Mouse (Mus musculus): ENCODE measurements around the gene Morn3. TPM values are rescaled to one million over a fixed set of nuclear protein-coding genes. Genes with fewer than 3 reads are reported as not detected.
A peak's percentile ranks its signal among the peaks of the same experiment; 100 is the strongest.

Morn3 gene
- polyA plus RNA-seq, 1 experiment from 2014 or later: 0.57 TPM

DNA sequence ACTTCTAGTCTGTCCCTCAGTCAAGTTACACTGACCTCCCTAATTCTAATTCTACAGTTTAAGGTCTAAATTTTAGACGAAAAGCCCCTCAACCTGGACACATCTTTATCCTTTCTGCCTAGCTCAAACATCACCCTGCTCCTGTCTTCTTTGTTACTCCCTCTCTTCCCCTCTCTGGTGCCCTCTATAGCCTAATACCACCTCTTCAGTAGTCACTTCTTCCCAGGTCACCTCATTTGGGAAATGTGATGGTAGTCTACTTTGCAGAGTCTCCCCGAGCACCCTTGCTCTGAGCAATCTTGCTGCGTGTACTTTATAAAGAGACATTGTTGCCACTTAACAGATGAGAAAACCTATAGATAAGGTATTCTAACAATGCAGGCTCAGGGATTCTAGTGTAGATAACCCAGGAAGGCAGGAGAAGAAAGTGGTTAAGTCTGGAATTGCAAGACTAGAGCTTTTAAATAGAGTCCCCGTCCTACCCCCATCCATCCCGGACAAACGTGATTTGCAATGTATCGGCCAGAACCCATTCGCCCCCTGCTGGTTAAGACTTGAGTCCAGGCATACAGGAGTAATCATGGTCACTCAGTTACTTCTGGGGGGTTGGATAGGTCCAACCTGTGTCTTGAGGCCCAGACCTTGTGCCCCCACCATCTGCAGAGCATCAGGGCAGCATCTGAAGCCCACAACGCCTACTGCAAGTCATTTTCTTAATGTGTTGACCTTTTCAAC lies 1.1 kb downstream of the Morn3 start:
- ATAC-seq: peak; percentile 66
- 28% methylated on average over 9 of the region's 9 CpGs for WGBS

GRCm38 (mm10) chr5:123043856-123044255 lies 3.0 kb downstream of the Morn3 start:
- Histone ChIP-seq H3K27ac (ENCODE audit: low read length) (no peak overlapping the region), H3K27me3 (replicated peaks; ENCODE audit: control insufficient read depth, insufficient read depth, low read length) (no peaks in the 10 kb centered on the region), H3K9ac (ENCODE audit: low read depth, low read length) (no peak overlapping the region), H3K9me3 (ENCODE audit: control insufficient read depth, low read length) (no peaks in the 10 kb centered on the region), H3K4me1 (ENCODE audit: control insufficient read depth, insufficient read depth, low read length) (peaks cover 4% of the 10 kb centered on the region; the same call in 1 of the 2 replicates), H3K36me3 (ENCODE audit: control insufficient read depth, insufficient read depth, low read length) (no peaks in the 10 kb centered on the region), H3K4me2 (ENCODE audit: low read depth, low read length) (no peak overlapping the region), H3K4me3 (ENCODE audit: low read length) (no peak overlapping the region)
- no peak for ATAC-seq
- 27% methylated on average over 7 of the region's 7 CpGs for WGBS

More for the DNA sequence above, 1.1 kb downstream of the Morn3 start:
- Histone ChIP-seq H3K27ac (ENCODE audit: low read length) (no peak overlapping the region), H3K9ac (ENCODE audit: low read depth, low read length) (no peak overlapping the region), H3K9me3 (ENCODE audit: control insufficient read depth, low read length) (no peaks in the 10 kb centered on the region), H3K4me3 (ENCODE audit: low read length) (no peak overlapping the region), H3K4me2 (ENCODE audit: low read depth, low read length) (no peak overlapping the region), H3K4me1 (ENCODE audit: control insufficient read depth, insufficient read depth, low read length) (peaks cover 8% of the 10 kb centered on the region), H3K36me3 (ENCODE audit: control insufficient read depth, insufficient read depth, low read length) (no peaks in the 10 kb centered on the region), H3K27me3 (replicated peaks; ENCODE audit: control insufficient read depth, insufficient read depth, low read length) (no peaks in the 10 kb centered on the region)

- 55% methylated on average over 7 of the region's 7 CpGs for WGBS
These were observed 6.0 kb downstream of the Morn3 start for GRCm38 (mm10) chr5:123040796-123041195.

DNA sequence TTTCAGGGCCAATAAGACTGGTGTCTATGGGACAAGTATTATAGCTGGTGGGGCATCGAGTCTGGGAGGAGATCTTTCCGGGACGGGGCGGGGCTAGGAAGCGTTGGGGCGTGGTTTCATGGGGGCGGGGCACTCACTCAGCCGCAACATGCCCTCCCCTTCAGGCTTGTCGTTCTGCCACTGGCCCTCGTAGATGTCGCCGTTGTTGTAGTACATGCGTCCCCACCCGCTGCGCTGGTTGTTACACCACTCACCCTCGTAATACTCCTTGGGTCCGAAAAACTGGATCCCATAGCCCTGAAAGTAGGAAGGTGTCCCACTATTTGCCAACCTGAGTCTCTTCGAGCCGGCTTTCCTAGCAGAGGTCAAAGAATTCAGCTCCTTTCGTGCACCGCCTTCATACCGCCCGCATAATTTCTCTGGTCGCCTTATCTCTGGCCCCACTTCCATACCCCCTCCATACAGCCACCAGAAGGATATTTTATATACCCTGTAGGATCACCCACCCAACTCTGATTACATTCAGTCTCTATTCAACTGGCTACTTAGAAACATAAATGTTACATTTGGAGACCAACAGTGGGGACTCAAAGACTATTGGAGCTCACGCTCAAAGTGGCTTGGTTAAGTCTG lies 7.6 kb downstream of the Morn3 start:
- no peaks in the 10 kb centered on the region for H3K27me3 ChIP-seq (replicated peaks; ENCODE audit: control insufficient read depth, insufficient read depth, low read length)
- H3K9ac ChIP-seq (ENCODE audit: low read depth, low read length): peak overlapping the region; percentile 61
- H3K4me1 ChIP-seq (ENCODE audit: control insufficient read depth, insufficient read depth, low read length): peaks cover 14% of the 10 kb centered on the region
- ATAC-seq: peak; percentile 70
- H3K9me3 ChIP-seq (ENCODE audit: control insufficient read depth, low read length): no peaks in the 10 kb centered on the region
- peak overlapping the region; percentile 45 for H3K4me3 ChIP-seq (ENCODE audit: low read length)
- H3K4me2 ChIP-seq (ENCODE audit: low read depth, low read length): peak overlapping the region; percentile 66
- H3K36me3 ChIP-seq (ENCODE audit: control insufficient read depth, insufficient read depth, low read length): no peaks in the 10 kb centered on the region
- whole genome bisulfite sequencing: 5% methylated on average over 25 of the region's 25 CpGs
- H3K27ac ChIP-seq (ENCODE audit: low read length): peak overlapping the region; percentile 36; the same call in 1 of the 2 replicates

More at GRCm38 (mm10) chr5:123040796-123041195, 6.0 kb downstream of the Morn3 start:
- Histone ChIP-seq H3K4me3 (ENCODE audit: low read length) (no peak overlapping the region), H3K27ac (ENCODE audit: low read length) (peak overlapping the region; percentile 26; the same call in 1 of the 2 replicates), H3K27me3 (replicated peaks; ENCODE audit: control insufficient read depth, insufficient read depth, low read length) (no peaks in the 10 kb centered on the region), H3K4me2 (ENCODE audit: low read depth, low read length) (no peak overlapping the region), H3K9me3 (ENCODE audit: control insufficient read depth, low read length) (no peaks in the 10 kb centered on the region), H3K4me1 (ENCODE audit: control insufficient read depth, insufficient read depth, low read length) (peaks cover 12% of the 10 kb centered on the region), H3K36me3 (ENCODE audit: control insufficient read depth, insufficient read depth, low read length) (no peaks in the 10 kb centered on the region), H3K9ac (ENCODE audit: low read depth, low read length) (0 out of 2 replicates have a peak overlapping the region, but pooled peaks have one; percentile 16)
- no peak for ATAC-seq

DNA sequence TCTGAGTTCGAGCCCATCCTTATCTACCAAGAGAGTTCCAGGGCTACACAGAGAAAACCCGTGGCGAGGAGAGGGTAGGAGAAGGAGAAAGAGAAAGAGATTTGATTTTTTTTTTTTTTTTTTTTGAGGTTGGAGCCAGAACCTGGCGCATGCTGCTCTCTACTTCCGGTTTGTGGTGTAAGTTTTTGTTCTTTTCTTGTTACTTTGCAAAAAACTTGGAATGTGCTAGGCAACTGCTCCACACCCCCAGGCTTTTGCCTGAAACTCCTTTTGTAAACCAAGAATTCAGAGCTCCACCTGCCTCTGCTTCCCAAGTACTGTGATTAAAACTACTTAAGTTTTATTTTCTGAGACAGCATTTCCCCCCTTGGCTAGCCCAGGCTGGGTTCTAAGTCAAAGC lies 8.7 kb downstream of the Morn3 start:
- Histone ChIP-seq H3K27me3 (replicated peaks; ENCODE audit: control insufficient read depth, insufficient read depth, low read length) (no peaks in the 10 kb centered on the region), H3K9me3 (ENCODE audit: control insufficient read depth, low read length) (no peaks in the 10 kb centered on the region), H3K4me3 (ENCODE audit: low read length) (no peak overlapping the region), H3K36me3 (ENCODE audit: control insufficient read depth, insufficient read depth, low read length) (no peaks in the 10 kb centered on the region), H3K4me1 (ENCODE audit: control insufficient read depth, insufficient read depth, low read length) (peaks cover 14% of the 10 kb centered on the region), H3K9ac (ENCODE audit: low read depth, low read length) (no peak overlapping the region), H3K4me2 (ENCODE audit: low read depth, low read length) (no peak overlapping the region), H3K27ac (ENCODE audit: low read length) (no peak overlapping the region)
- no peak for ATAC-seq
- WGBS: 83% methylated on average over 5 of the region's 5 CpGs

DNA sequence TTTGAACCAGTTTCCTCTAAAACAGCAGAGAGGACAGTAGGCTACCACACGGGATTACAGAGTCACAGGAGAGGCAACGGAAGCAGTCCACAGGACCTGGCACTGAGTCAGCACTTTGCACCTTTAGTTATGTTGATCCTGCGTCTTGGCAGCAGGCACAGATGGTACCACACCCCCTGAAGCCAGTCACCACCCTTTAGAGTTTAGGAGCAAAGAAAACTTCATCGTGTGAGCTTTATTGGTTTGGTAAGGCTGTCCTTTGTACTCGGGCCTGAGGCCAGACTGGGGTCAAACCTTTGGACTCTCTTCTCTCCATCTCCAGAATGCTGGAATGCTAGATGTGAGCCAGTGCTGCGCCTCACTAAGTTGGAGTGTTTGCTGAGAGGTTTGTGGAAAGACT lies 11.3 kb downstream of the Morn3 start:
- Histone ChIP-seq H3K9me3 (ENCODE audit: control insufficient read depth, low read length) (0 out of 2 replicates have a peak, but pooled peaks cover 3% of the 10 kb centered on the region), H3K27ac (ENCODE audit: low read length) (peak overlapping the region; percentile 78), H3K27me3 (replicated peaks; ENCODE audit: control insufficient read depth, insufficient read depth, low read length) (no peaks in the 10 kb centered on the region), H3K36me3 (ENCODE audit: control insufficient read depth, insufficient read depth, low read length) (0 out of 2 replicates have a peak, but pooled peaks cover 2% of the 10 kb centered on the region), H3K4me3 (ENCODE audit: low read length) (no peak overlapping the region), H3K4me1 (ENCODE audit: control insufficient read depth, insufficient read depth, low read length) (peaks cover 14% of the 10 kb centered on the region), H3K4me2 (ENCODE audit: low read depth, low read length) (0 out of 2 replicates have a peak overlapping the region, but pooled peaks have one; percentile 20), H3K9ac (ENCODE audit: low read depth, low read length) (no peak overlapping the region)
- ATAC-seq: peak; percentile 87
- WGBS: 26% methylated on average over 6 of the region's 6 CpGs

DNA sequence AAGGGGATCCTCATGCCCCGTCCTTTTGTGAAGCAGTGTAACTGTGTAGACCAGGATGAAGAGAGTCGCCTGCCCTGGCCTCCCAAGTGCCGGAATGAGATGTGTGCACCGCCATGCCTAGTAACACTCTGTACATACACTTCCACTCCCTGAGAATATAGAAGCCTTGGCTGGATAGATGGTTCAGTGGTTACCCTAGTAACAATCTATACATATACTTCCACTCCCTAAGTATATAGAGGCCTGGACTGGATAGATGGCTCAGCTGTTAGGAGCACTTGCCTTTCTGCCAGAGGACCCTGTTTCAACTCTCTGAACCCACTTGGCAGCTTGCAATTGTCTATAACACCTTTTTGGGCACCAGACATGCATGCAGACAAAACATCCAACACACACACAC lies 11.7 kb downstream of the Morn3 start:
- 86% methylated on average over 4 of the region's 4 CpGs for WGBS
- Histone ChIP-seq H3K4me3 (ENCODE audit: low read length) (no peak overlapping the region), H3K9me3 (ENCODE audit: control insufficient read depth, low read length) (0 out of 2 replicates have a peak, but pooled peaks cover 3% of the 10 kb centered on the region), H3K36me3 (ENCODE audit: control insufficient read depth, insufficient read depth, low read length) (0 out of 2 replicates have a peak, but pooled peaks cover 2% of the 10 kb centered on the region), H3K27me3 (replicated peaks; ENCODE audit: control insufficient read depth, insufficient read depth, low read length) (no peaks in the 10 kb centered on the region), H3K4me2 (ENCODE audit: low read depth, low read length) (peak overlapping the region; percentile 20; the same call in 1 of the 2 replicates), H3K9ac (ENCODE audit: low read depth, low read length) (no peak overlapping the region), H3K27ac (ENCODE audit: low read length) (peak overlapping the region; percentile 78), H3K4me1 (ENCODE audit: control insufficient read depth, insufficient read depth, low read length) (peaks cover 14% of the 10 kb centered on the region)
- peak; percentile 56 for ATAC-seq

GRCm38 (mm10) chr5:123033646-123034160 lies 13.1 kb downstream of the Morn3 start:
- H3K4me3 ChIP-seq (ENCODE audit: low read length): no peak overlapping the region
- no peak overlapping the region for H3K9ac ChIP-seq (ENCODE audit: low read depth, low read length)
- 0 out of 2 replicates have a peak, but pooled peaks cover 3% of the 10 kb centered on the region for H3K9me3 ChIP-seq (ENCODE audit: control insufficient read depth, low read length)
- H3K4me2 ChIP-seq (ENCODE audit: low read depth, low read length): no peak overlapping the region
- no peak overlapping the region for H3K27ac ChIP-seq (ENCODE audit: low read length)
- no peak for ATAC-seq
- H3K4me1 ChIP-seq (ENCODE audit: control insufficient read depth, insufficient read depth, low read length): peaks cover 12% of the 10 kb centered on the region
- no peaks in the 10 kb centered on the region for H3K27me3 ChIP-seq (replicated peaks; ENCODE audit: control insufficient read depth, insufficient read depth, low read length)
- 0 out of 2 replicates have a peak, but pooled peaks cover 5% of the 10 kb centered on the region for H3K36me3 ChIP-seq (ENCODE audit: control insufficient read depth, insufficient read depth, low read length)
- WGBS: 66% methylated on average over 7 of the region's 7 CpGs

GRCm38 (mm10) chr5:123031312-123031711 lies 15.5 kb downstream of the Morn3 start:
- 0 out of 2 replicates have a peak, but pooled peaks cover 3% of the 10 kb centered on the region for H3K9me3 ChIP-seq (ENCODE audit: control insufficient read depth, low read length)
- peaks cover 22% of the 10 kb centered on the region for H3K4me1 ChIP-seq (ENCODE audit: control insufficient read depth, insufficient read depth, low read length)
- WGBS: 93% methylated on average over 3 of the region's 3 CpGs
- no peak overlapping the region for H3K9ac ChIP-seq (ENCODE audit: low read depth, low read length)
- no peaks in the 10 kb centered on the region for H3K27me3 ChIP-seq (replicated peaks; ENCODE audit: control insufficient read depth, insufficient read depth, low read length)
- H3K4me2 ChIP-seq (ENCODE audit: low read depth, low read length): no peak overlapping the region
- 0 out of 2 replicates have a peak, but pooled peaks cover 5% of the 10 kb centered on the region for H3K36me3 ChIP-seq (ENCODE audit: control insufficient read depth, insufficient read depth, low read length)
- ATAC-seq: no peak
- H3K4me3 ChIP-seq (ENCODE audit: low read length): no peak overlapping the region
- H3K27ac ChIP-seq (ENCODE audit: low read length): no peak overlapping the region

Measured in intestine, embryonic 16.5 days (tissue).